Mouse (Mus musculus): ENCODE results near the gene Aloxe3.

- no peak for TF ChIP-seq CTCF (IDR thresholded peaks at IDR 0.05; ENCODE audit: borderline replicate concordance, extremely low read depth, insufficient read depth, insufficient read length)
- no peak for TF ChIP-seq POLR2A (IDR thresholded peaks at IDR 0.05; ENCODE audit: borderline replicate concordance, extremely low read depth, insufficient read depth, insufficient read length, poor library complexity, severe bottlenecking)
Measured at GRCm38 (mm10) chr11:69095511-69096231, 30.0 kb upstream of the Aloxe3 start.

Measured in brain, embryonic 14.5 days (tissue).